Mouse (Mus musculus): ENCODE measurements at regions not wholly inside any gene's neighbourhood (a gene's known extent, or its start where the extent isn't known, plus 50 kb on each side); places are given as distances from the start of the nearest gene placed in this dataset.

DNA sequence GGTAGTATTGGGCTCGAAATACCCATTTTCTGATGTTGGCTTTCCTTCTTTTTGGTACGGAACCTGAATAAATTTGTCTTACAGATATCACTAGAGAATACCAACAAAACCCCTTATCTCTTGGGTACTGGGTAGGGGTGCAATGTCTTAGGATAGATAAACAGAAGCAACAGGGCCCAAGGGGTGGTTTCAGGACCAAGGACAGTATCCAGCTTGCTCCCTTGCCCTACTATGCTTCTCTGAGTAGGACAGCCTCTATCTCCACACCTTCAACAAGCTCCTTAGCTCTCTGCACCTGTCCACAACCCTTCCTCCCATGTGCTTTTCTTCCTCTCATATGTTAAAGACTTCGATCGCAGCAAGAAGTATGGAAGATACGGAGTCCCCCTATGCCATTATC is 1374.3 kb upstream of the A1bg start:
- H3K36me3 ChIP-seq (ENCODE audit: inconsistent target) = no peaks in the 10 kb centered on the region
- 100% methylated on average over 5 of the region's 5 CpGs for WGBS (ENCODE audit: missing documents)
- no peak overlapping the region for H3K27ac ChIP-seq
- no peaks in the 10 kb centered on the region for H3K79me2 ChIP-seq (ENCODE audit: inconsistent target)
- no peak overlapping the region for H3K4me3 ChIP-seq (ENCODE audit: inconsistent target)

DNA sequence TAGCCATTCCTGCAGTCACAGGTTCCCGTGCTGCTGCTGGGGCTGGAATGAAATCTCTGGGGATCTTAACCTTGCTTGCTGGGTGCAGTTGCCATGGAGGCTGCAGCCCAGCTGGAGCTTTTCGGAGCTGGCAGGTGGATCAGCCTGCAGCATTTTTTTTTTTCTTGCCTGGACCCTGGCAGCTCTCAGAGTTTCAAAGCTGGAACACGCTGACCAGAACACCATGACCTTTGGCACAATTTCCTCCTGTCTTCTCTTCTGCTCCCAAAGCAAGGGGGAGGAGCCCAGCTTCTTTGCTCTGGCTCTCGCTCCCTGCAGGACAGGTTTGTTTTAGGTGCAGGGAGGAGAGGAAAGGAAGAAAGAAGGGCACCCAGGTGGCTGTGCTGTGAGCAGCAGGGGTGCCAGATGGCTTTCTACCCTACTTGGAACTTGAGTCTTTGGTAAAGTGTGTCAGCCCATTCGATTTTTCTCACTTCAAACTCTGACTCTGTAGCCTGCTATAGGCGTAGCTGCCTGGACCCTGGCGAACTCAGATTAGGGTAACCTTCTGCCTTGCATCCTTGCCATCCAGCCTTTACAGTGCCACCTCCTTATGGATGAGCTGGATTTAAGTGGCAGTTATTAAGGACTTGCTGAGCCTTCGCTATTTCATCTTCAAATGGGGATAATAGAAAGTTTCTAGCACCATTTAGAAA is 1372.6 kb upstream of the A1bg start:
- Histone ChIP-seq H3K4me3 (ENCODE audit: inconsistent target) (no peak overlapping the region), H3K36me3 (ENCODE audit: inconsistent target) (no peaks in the 10 kb centered on the region), H3K79me2 (ENCODE audit: inconsistent target) (no peaks in the 10 kb centered on the region), H3K27ac (no peak overlapping the region)
- WGBS (ENCODE audit: missing documents) = 80% methylated on average over 8 of the region's 8 CpGs

DNA sequence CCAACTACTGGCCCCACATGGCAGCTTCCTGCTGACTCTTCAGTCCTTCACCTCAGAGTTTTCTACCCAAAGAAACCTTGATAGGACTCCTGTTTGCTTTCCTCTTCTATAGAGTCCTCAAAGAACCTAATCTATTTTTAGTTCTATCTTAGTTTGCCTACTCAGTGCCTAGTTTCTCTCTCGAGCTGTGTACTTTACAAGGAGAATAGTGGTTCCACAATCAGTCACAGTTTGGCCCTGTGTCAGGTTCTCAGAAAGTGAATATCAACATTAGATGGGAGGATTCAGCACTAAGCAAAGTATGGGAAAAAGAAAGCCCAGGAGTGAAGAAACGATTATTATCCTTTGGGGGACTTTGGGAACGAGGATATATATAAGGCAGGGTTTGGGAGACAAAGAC is 1372.0 kb upstream of the A1bg start:
- WGBS (ENCODE audit: missing documents) = 69% methylated on average over 3 of the region's 3 CpGs
- H3K4me3 ChIP-seq (ENCODE audit: inconsistent target) = no peak overlapping the region
- H3K79me2 ChIP-seq (ENCODE audit: inconsistent target) = no peaks in the 10 kb centered on the region
- H3K36me3 ChIP-seq (ENCODE audit: inconsistent target) = no peaks in the 10 kb centered on the region
- H3K27ac ChIP-seq = no peak overlapping the region

DNA sequence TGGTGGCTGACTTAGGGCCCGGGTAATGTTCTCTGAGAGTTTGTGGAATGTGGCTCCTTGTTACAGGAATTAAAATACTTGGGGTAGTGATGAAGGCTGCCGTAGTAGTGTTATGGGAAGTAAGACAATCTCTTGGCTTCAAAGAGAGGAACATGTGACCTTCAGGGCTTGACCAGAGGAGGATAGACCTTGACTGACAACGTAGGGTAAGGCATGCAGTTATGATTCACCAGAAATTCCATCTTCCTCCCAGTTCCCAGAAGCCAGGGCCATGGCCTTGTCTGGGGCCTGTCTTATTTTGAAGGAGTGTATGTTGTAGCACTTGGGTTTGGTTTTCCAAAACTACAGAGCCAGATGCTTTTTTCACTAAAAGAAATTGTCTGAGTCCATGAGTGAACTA is 1370.1 kb upstream of the A1bg start:
- no peaks in the 10 kb centered on the region for H3K36me3 ChIP-seq (ENCODE audit: inconsistent target)
- H3K79me2 ChIP-seq (ENCODE audit: inconsistent target) = no peaks in the 10 kb centered on the region
- H3K27ac ChIP-seq = no peak overlapping the region
- 93% methylated on average over 3 of the region's 3 CpGs for WGBS (ENCODE audit: missing documents)
- H3K4me3 ChIP-seq (ENCODE audit: inconsistent target) = no peak overlapping the region

DNA sequence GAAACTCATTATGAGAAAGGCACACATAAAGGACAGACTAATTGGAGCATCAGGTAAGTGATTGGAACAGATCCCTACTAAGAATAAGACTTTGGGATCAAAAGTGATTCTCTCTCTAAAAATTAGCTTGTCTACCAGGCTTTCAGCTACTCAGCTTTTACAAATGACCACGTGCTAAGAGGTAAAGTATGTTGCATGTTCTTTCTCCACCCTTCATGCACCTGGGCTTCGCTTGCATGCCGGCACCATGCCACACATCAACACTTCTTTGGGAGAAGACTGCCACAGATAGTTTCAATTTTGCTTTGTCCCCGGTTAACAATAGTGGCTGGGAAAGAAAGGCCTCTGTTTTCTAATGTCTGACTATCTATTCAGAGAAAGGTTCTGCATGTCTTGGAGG is 1367.9 kb upstream of the A1bg start:
- no peaks in the 10 kb centered on the region for H3K36me3 ChIP-seq (ENCODE audit: inconsistent target)
- H3K27ac ChIP-seq = no peak overlapping the region
- WGBS (ENCODE audit: missing documents) = 96% methylated on average over 4 of the region's 4 CpGs
- H3K4me3 ChIP-seq (ENCODE audit: inconsistent target) = no peak overlapping the region
- H3K79me2 ChIP-seq (ENCODE audit: inconsistent target) = no peaks in the 10 kb centered on the region

DNA sequence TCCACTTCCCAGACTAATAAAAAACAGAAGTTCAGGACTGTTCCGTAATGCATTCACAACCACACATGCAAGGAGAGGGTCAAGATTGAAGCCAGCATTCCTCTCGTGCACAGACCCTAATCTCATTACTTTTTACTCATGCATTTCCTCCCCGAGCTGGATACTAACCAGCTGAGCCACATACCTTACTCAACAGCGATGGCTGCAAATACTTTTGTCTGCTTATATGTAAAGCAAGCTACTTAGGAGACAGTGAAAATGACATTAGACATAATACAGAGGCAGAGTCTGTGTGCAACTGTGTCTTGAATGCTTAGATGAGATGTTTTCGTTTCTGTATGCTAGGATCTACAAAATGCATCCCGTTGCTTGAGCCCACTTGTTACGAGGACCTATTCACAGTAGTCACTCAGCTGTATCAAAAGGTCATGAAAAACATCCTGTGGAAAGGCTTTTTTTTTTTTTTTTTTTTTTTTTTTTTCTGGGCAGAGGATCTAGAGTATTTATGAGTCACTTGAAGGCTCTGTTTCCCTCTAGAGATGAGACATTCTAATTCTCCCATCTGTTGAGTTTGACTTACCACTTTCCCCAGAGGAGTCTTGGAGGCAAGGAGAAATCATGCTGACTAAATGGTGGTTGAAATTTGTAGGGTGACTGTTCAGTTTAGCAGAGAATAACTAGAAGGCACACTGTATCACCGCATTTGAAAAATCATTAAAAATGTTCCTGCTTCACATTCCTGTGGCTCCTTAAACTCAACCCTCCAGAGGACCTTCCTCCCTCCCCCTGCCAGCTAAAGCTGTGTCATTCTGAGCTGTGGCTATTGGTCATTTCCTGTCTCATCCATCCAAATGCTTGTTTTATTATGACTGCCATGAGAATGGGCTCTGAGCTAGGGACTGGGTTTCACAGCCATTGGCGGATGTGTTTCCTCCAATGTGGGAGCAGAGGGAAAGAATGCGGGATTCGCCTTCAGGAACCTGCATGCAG is 1364.1 kb upstream of the A1bg start:
- no peaks in the 10 kb centered on the region for H3K36me3 ChIP-seq (ENCODE audit: inconsistent target)
- no peaks in the 10 kb centered on the region for H3K79me2 ChIP-seq (ENCODE audit: inconsistent target)
- no peak overlapping the region for H3K27ac ChIP-seq
- no peak overlapping the region for H3K4me3 ChIP-seq (ENCODE audit: inconsistent target)
- WGBS (ENCODE audit: missing documents) = 80% methylated on average over 11 of the region's 11 CpGs

DNA sequence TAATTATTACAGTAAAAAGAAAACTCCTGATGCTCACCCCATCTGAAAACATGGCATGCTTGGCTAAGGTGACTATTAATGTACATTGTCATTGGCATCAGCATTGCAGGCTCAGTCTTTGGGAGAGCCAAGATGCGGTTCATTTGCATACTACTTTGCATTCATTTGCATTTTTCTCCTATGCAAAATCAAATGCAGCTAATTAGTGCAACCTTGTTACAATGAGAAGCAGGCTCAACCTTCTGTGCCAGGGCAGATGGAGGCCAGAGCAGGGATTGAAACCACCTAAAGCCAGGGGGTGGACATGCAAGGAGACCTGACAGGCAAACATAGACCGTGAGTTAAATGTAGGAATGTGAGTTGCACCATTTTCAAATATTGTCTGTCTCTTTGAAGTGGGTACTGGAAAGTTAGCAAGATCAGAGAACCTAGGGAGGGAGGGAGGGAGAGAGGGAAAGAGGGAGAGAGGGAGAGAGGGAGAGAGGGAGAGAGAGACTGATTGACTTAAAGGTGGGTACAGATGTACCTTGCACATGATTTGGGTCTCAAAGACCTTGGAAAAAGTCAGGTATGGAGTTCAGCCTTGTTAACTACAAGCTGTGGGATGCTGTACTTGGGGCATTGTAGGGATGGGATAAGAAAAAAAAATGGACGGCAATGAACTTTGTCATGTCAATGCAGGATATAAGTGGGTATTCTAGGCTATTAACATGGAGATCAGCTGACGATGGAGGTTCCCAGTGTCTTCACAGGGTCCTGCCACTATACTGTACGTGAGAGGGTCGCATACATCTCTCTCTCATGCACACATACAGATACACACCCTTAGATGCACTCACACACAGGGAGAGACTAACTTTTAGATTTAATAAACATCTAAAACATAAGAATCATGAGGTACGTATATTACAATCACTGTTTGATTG is 1362.1 kb upstream of the A1bg start:
- no peaks in the 10 kb centered on the region for H3K79me2 ChIP-seq (ENCODE audit: inconsistent target)
- WGBS (ENCODE audit: missing documents) = 92% methylated on average over 7 of the region's 7 CpGs
- no peaks in the 10 kb centered on the region for H3K36me3 ChIP-seq (ENCODE audit: inconsistent target)
- no peak overlapping the region for H3K27ac ChIP-seq
- no peak overlapping the region for H3K4me3 ChIP-seq (ENCODE audit: inconsistent target)

DNA sequence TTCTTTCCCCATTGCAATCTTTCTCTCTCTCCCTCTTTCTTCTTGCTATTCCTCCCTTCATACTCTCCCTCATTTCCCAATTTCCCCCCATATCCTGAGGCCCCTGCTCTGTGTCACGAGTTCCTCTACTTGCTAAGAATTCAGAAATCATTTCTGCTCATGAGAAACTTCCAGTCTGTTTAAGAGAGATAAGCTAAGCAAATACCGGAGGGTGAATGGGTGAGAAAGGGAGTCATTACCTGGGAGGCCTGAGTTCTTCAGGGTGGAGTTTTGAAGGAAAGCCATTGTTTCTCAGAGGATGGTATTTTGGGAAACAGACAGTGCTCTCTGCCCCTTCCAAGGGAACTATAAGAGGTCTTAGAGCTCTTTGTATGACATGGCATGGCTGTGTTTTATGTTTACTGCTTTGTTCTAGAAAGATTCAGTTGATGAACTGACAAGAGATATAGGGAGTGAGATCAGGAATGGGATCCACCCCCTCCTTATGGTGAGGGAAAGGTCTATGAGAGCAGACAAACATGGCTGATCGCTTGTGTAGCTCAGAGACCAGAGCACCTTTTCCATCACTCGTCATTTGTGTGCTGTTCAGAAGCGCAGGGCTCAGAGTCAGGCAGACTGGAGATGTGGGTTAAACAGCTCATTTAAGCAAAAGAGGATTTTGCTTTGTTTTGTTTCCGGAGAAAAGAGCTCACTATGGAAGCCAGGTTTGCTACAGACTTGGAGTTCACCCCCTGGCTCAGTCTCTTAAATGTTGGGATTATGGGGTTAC is 1361.0 kb upstream of the A1bg start:
- no peaks in the 10 kb centered on the region for H3K36me3 ChIP-seq (ENCODE audit: inconsistent target)
- no peaks in the 10 kb centered on the region for H3K79me2 ChIP-seq (ENCODE audit: inconsistent target)
- H3K4me3 ChIP-seq (ENCODE audit: inconsistent target) = no peak overlapping the region
- H3K27ac ChIP-seq = no peak overlapping the region
- WGBS (ENCODE audit: missing documents) = 84% methylated on average over 6 of the region's 6 CpGs

DNA sequence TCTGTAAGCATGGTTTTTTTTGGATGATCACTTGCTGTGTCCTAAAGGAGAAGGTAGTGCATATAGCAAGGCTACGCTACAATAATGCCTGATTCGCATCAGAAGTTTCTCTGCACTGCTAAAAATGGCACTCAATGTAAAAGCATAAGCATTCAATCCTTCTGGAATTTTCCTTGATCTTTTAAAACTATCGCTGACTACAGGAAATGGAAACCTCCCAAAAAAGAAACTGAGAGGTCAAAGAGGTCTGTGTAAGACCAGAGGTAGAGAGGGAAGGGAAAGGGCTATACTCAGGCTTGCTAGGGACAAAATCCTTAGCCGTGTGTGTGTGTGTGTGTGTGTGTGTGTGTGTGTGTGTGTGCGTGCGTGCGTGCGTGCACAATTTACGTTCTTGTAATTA is 1359.8 kb upstream of the A1bg start:
- WGBS (ENCODE audit: missing documents) = 100% methylated on average over 8 of the region's 9 CpGs

DNA sequence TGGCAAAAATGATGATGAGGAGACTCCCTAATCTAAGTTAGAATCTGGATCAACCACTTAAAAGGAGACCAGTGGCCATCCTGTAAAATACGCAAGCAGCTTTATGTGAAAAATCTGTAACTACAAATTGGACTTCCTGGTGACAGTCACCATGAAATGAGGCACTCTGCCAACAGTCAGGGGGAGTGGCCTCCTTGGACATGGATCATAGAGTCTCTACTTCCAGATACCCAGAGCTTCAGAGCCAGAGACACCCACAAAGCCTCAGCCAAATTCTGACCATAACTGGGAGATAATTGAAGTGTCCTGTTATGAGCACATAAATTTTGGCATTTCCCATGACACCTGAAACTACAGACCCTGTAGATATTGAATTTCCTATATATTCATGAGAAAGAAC is 1359.3 kb upstream of the A1bg start:
- H3K79me2 ChIP-seq (ENCODE audit: inconsistent target) = no peaks in the 10 kb centered on the region
- WGBS (ENCODE audit: missing documents) = 91% methylated on average over 1 of the region's 1 CpGs

More for the DNA sequence above, 1359.8 kb upstream of the A1bg start:
- no peak overlapping the region for H3K27ac ChIP-seq
- no peak overlapping the region for H3K4me3 ChIP-seq (ENCODE audit: inconsistent target)
- H3K36me3 ChIP-seq (ENCODE audit: inconsistent target) = no peaks in the 10 kb centered on the region
- no peaks in the 10 kb centered on the region for H3K79me2 ChIP-seq (ENCODE audit: inconsistent target)

DNA sequence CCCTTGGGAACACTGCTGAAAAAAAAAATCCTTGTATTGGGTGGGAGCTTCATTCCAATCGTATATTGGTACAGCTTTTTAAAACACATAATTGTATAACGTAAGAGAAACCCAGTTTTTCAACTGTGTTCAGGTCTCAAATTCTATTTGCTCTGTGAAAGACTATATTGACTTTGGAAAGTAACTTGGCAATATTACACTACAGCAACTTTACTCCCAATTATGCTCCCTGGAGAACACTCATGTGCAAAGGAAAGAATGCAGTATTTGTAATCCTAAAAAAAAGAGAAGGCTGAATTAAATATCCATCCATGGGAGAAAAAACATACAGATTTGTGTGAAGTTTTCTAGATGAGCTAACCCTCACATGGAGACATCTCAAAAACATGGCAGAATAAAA is 1356.7 kb upstream of the A1bg start:
- Histone ChIP-seq H3K36me3 (ENCODE audit: inconsistent target) (no peaks in the 10 kb centered on the region), H3K79me2 (ENCODE audit: inconsistent target) (no peaks in the 10 kb centered on the region), H3K4me3 (ENCODE audit: inconsistent target) (no peak overlapping the region), H3K27ac (no peak overlapping the region)
- WGBS (ENCODE audit: missing documents) = 86% methylated on average over 2 of the region's 2 CpGs

More for the DNA sequence above, 1359.3 kb upstream of the A1bg start:
- Histone ChIP-seq H3K4me3 (ENCODE audit: inconsistent target) (no peak overlapping the region), H3K27ac (no peak overlapping the region), H3K36me3 (ENCODE audit: inconsistent target) (no peaks in the 10 kb centered on the region)

DNA sequence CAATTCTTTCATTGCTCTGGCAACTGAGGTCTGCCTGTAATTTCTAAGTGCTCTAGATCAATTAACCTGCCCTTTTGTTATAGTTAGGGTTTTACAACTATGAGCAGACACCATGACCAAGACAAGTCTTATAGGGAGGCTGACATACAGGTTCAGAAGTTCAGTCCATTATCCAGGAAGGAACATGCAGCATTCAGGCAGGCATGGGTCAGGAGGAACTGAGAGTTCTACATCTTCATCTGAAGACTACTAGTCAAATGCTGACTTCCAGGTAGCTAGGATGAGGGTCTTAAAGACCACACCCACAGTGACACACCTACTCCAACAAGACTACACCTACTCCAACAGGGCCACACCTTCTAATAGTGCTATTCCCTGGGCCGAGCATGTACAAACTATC is 1352.0 kb upstream of the A1bg start:
- Histone ChIP-seq H3K79me2 (ENCODE audit: inconsistent target) (no peaks in the 10 kb centered on the region), H3K27ac (no peak overlapping the region), H3K36me3 (ENCODE audit: inconsistent target) (no peaks in the 10 kb centered on the region), H3K4me3 (ENCODE audit: inconsistent target) (no peak overlapping the region)
- WGBS (ENCODE audit: missing documents) = 82% methylated on average over 1 of the region's 1 CpGs

DNA sequence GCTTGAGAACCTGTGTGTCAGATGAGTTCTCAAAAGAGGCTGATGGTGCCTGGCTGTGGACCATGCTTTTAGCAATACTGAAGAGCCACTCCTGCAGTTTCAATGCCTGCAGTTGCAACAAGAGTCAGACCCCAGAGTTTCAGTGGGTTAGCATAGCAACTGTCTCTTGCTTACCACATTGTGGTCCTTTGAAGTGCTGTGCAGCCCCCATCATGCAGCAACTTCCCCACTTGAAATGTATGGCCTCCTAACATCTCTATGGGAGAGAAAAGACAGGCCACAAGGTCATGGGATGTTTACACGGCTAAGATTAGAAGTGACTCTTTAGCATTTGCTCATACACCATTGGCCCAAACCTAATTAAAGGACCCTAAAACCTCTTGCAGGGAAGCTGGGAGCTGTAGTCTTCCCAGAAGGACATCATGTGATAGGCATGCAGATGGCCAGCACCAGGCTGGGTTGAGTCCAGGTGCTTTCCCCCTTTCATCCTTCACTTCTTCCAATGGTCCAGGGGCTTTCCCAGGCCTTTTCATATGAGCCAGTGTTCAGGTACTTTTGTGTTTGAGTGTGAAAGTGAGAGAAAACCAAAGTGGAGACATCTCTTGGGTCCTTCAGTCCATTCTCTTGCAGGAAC is 1351.2 kb upstream of the A1bg start:
- no peaks in the 10 kb centered on the region for H3K36me3 ChIP-seq (ENCODE audit: inconsistent target)
- H3K79me2 ChIP-seq (ENCODE audit: inconsistent target) = no peaks in the 10 kb centered on the region
- no peak overlapping the region for H3K27ac ChIP-seq
- 91% methylated on average over 1 of the region's 1 CpGs for WGBS (ENCODE audit: missing documents)
- no peak overlapping the region for H3K4me3 ChIP-seq (ENCODE audit: inconsistent target)

Data from macrophage (primary cell).